Mouse (Mus musculus): ENCODE measurements around the gene A730049H05Rik. TPM values are rescaled to one million over a fixed set of nuclear protein-coding genes. Genes with fewer than 3 reads are reported as not detected.

A730049H05Rik gene
- total RNA-seq (2021): not detected
- long read RNA-seq, experiment 1, partial matches to known transcripts: 0 of 1 reads
- long read RNA-seq, experiment 1, other reads (novel, unspliced or antisense): 1 of 1 reads
- long read RNA-seq, experiment 2: 0 reads

DNA sequence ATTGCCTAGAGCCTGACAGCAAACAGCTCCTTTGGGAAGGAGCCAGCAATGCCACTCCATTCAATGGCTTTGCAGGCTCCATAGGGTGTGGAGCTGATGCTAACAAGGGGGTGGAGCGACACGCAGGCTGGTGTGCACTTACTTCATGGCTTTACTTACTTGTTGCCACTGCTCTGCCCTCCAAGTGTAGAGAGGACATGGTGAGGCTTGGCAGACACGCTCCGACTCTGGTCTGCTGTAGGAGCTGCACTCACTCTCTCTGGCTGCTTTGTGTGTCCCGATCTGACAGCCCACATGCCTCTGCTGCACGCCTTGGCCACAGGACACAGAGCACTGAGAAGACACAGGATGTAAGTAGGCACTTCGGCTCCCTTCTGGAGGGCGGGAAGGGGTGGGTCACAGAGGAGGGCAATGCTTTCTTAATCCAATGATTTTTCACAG lies at the start of gene A730049H05Rik:
Gene A730049H05Rik, plus strand, starts transcription at position 168 of the 441 bp plus-strand sequence.
- DNase-seq: no peak
- intact Hi-C loops (cut with DNase I; ENCODE audit: low total_unique reads): no loop called here

DNA sequence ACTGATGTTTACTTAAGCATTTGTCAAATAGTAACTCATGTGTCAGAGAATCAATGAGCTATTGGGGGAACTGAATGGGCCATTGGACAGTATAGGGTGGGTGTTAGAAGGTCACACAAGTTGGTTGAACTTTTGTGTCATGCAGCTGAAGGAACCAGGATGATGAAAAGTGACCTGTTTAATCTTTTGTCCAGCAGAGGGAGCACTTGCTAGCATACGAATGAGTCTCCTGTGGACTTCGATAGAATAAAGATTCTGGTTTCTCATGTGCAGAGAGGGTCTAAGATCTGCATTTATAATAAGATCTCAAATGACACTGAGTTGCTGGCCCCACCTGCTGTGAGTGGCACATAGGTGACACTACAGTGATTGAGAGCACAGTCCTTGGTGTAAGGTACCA lies 39.9 kb upstream of the A730049H05Rik start:
- no peak for DNase-seq
- intact Hi-C loops (cut with DNase I; ENCODE audit: low total_unique reads): no loop called here

DNA sequence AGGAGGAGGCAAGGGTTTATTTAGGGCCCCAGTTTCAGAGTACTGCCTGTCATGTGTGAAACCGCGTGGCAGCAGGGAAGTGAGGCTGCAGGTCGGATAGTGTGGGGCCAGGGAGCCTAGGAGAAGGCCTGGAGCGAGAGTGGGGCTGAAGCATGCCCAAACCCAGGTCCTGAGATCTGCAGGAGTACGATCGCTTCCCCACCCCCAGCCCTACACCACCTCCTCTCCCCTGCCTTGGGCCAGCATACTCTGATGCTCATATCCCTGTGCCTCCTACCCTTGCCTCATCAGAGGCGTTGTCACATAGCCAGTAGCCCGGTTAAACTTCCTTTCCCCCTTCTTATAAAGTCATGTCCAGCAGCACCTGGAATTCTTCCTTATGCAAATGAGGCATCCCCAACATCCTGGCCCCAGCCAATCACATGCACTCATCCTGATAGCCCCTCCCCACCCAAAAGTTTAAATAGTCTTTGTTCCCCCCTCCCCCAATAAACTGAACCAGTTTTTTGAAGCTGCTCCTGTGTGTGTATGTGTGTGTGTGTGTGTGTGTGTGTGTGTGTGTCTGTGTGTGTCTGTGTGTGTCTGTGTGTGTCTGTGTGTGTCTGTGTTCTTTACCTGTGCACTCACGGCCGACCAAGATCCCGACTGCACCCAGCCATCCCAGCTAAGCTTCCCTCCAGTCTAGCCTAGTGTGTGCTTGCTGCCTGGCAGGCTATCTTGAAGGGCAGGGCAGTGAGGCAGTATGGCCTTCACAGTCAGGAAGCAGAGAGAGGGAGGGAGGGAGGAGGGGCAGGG lies 36.9 kb upstream of the A730049H05Rik start:
- no peak for DNase-seq
- intact Hi-C loops (cut with DNase I; ENCODE audit: low total_unique reads): no loop called here

DNA sequence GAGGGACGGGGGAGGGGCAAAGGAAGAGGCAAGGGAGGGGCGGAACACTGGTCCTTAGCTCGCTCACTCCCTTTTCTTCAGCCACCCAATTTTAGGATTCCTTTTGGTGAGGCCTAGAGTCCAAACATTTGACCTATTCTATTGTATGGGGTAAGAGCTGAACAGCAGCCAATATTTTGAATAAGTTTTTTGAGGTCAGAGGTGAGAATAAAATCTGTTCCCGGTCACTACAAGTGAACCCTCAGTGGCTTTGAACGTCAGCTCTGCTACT lies 36.4 kb upstream of the A730049H05Rik start:
- intact Hi-C loops (cut with DNase I; ENCODE audit: low total_unique reads): loop anchor here (10.0 kb wide), 2 partner anchors 765 to 945 kb away; no protein-coding TSS in a partner anchor
- no peak for DNase-seq

DNA sequence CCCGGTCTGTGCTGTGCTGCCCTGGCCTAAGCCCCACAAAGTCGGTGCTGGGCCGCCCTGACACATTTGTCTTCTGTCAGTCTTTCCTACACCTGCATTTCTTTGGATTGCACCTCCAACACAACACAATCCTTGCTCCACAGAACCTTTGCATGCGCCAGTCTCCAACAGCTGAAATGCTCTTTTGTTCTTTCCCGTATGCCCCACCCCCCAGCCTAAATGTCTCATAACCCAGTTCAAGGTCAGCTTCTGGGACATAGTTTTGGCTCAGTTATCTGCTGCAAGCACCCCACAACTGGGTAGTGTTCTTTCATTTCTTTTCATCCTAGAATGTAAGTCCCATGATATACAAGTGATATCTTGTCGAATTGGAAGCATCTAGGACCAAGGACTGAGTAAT lies 34.8 kb upstream of the A730049H05Rik start:
- intact Hi-C loops (cut with DNase I; ENCODE audit: low total_unique reads): loop anchor here (10.0 kb wide), 2 partner anchors 763 to 943 kb away; no protein-coding TSS in a partner anchor
- DNase-seq: no peak

DNA sequence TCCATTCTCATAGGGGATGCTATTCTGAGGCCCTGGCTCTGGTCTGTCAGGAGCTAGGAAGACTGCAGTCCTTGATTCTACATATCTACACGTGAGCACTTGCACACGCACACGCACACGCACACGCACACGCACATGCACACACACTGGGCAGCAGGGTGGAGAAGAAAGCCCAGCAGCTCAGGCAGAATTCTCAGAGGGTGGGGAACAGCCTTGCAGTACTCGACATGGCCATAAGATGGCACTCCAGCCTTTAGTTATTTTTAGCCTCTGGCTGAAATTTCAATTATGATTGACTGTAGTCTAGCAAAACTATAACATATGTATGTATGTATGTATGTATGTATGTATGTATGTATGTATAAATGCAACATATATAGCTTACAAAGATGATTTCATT lies 31.5 kb upstream of the A730049H05Rik start:
- peak; percentile 29 for DNase-seq
- intact Hi-C loops (cut with DNase I; ENCODE audit: low total_unique reads): loop anchor here (5.0 to 10.0 kb wide), 3 partner anchors 658 to 940 kb away; no protein-coding TSS in a partner anchor

DNA sequence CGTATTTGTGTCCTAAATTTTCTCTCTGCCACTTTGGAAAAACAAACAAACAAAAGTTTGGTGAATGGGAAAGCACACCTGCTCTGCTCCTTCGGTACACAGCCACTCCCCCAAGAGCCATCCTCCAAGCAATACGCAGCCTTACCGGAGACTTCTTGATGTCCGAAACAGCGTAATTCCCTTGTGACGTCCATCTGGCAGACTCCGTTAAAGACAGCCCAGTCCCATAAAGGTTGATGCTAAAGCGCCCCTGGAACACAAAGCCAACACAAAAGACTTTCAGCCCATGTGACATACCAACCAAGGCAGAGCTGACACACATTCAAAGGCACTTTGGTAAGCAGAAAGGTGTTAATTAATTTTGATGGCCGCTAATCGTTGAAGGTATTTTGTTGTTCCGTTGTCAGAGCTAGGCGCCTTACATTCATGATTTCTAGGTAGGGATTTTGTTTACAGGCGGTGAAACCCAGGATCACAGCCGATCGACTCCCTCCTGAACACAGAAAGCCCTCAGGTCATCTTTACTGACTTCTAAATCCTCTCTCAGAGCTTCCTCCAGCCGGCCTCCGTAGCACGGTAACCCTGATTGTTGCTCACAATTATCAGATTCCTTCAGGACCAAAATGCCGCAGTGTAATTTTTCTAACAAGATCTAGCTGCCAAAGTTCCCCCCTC lies 29.4 kb upstream of the A730049H05Rik start:
- intact Hi-C loops (cut with DNase I; ENCODE audit: low total_unique reads): loop anchor here (5.0 to 10.0 kb wide), 3 partner anchors 655 to 938 kb away; no protein-coding TSS in a partner anchor
- no peak for DNase-seq

DNA sequence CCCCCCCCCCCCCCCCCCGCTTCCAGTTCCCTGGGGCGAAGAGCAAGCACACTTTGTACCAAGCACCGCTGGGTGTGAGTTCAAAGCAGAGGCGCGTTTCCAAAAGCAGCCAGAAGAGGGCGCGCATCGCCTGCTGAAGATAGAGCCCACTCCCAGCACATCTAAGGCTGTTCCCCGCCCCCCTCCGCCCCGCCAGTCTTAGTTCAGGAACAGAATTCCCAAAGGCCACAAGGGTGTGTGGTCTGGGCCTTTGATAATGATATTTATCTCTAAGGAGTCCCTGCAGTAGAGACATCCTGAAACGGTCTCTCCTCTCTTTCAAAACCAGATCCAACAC lies 28.9 kb upstream of the A730049H05Rik start:
- intact Hi-C loops (cut with DNase I; ENCODE audit: low total_unique reads): loop anchor here (5.0 to 10.0 kb wide), 3 partner anchors 655 to 937 kb away; no protein-coding TSS in a partner anchor

DNA sequence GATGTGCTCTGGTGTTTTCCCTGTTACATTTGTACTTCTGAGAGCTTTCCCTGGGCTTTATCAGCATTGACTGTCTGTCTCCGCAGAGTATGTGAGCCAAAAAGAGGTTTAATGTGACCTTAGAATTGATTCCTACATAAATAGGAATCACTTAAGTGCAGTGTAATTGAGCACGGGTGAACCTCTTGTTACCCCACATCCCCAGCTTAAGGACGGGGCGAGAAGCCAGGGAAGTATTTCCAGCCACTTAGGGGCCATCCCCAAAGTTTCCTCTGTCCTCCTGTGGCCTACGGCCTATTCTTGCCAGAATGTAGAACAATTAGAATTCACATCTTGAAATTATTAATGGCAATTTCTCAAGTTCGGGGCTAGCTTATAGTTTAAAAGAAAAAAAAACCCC lies 22.5 kb upstream of the A730049H05Rik start:
- intact Hi-C loops (cut with DNase I; ENCODE audit: low total_unique reads): loop anchor here (10.0 kb wide), 1 partner anchor 131 kb away; no protein-coding TSS in a partner anchor
- peak; percentile 44 for DNase-seq

More for the DNA sequence above, 28.9 kb upstream of the A730049H05Rik start:
- DNase-seq: peak; percentile 90

DNA sequence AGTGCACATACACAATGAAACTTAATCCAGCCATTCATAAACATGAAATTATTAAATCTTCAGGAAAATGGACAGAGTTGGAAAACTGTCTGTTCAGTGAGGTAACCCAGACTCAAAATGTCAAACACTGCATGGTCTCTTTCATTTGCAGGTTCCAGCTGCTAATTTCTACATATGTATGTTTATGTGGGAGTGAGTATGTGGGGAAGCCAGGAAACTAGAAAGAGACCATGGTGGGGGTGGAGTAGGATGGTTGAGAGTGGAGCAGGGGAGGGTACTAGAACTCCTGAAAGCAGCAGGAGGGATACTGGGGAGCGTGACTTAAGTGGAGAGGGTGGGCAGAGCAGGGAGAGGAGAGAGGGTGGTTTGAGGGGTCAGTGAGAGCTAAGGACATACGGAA lies 14.8 kb upstream of the A730049H05Rik start:
- no peak for DNase-seq
- intact Hi-C loops (cut with DNase I; ENCODE audit: low total_unique reads): no loop called here

DNA sequence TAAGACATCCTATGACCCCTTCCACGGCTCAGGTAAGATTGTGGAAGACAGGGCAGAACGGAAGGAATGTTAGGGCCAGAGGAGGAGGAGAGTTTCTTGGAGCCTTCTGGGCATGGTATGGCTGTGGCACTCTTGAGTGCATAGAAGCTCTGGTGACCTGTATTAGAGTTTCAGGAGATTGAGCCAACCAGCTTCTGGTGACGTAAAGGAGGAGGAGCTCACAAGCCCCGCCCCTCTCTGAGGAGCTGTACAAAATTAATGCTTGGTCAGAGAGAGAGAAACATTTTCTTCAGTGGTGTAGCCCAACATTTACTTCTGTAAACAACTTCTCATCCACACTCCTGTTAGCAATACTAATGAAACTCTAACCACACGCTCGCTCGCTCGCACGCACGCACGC lies 13.9 kb upstream of the A730049H05Rik start:
- no peak for DNase-seq
- intact Hi-C loops (cut with DNase I; ENCODE audit: low total_unique reads): no loop called here

DNA sequence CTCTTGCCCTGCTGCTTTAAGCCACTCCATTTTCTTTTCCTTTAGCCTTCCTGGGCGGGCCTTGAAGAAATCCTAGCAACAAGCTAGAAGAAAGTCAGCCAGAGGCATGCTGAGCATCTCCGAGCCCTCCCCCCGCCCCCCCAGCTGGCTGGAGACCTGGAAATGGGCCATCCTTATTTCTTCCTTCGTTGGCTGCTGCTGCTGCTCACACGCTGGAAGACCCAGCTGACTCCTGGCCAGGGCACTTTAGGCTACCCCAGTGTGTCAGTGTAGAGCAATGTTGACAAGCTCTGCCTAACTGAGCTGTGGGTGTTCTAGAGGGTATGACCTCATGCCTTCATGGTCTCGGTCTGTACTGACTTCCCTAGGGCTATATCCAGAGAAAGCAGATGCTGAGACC lies 13.1 kb upstream of the A730049H05Rik start:
- intact Hi-C loops (cut with DNase I; ENCODE audit: low total_unique reads): no loop called here
- peak; percentile 62 for DNase-seq

DNA sequence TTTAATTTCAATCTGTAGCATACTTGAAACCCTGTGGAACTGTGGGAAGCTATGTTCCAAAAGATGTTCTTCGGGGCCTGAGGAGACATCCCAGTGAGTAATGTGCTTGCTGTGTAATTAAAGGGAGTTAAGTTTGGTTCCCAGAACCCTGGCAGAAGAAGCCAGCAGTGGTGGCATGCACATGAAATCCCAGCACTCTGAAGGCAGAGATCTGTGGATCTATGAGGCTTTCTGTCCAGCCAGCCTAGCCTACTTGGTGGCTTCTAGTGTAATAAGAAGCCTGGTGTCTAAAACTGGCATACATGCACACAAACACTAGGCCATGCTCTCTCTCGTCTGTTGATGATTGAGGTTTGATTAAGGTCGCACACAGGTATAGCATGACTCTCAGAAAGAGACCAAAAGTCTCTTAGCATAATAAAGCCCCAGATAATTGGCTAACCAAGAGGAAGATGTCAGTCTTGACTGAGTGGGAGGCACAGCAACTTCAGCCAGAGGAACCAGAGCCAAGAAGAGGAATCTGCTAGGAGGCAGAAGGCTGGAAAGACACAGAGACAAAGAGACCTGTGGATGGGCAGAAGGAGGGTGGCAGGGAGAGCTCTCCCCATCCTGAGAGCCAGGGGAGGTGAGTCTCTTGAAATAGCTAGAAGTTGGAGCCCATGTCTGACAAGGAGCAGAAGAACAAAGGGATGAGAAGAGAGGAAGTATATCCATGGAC lies 11.9 kb upstream of the A730049H05Rik start:
- no peak for DNase-seq
- intact Hi-C loops (cut with DNase I; ENCODE audit: low total_unique reads): no loop called here

DNA sequence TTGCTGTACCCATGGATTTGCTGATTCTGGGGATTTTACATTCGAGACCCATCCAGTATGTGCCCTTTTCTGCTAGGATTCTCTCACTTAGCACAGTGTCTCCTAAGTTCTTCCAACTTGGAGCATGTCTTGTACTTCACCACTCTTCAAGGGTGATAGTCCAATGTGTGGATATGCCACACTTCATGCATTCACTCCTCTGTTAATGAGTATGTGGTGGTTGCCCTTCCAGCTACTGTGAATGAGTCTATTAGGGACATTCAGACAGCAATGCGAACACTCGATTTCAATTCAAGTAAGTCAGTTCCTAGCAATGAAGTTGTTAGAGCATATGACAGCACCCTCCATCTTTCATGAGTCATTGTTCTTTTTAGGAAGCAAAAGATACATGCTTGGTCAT lies 6.5 kb upstream of the A730049H05Rik start:
- intact Hi-C loops (cut with DNase I; ENCODE audit: low total_unique reads): no loop called here
- DNase-seq: no peak

DNA sequence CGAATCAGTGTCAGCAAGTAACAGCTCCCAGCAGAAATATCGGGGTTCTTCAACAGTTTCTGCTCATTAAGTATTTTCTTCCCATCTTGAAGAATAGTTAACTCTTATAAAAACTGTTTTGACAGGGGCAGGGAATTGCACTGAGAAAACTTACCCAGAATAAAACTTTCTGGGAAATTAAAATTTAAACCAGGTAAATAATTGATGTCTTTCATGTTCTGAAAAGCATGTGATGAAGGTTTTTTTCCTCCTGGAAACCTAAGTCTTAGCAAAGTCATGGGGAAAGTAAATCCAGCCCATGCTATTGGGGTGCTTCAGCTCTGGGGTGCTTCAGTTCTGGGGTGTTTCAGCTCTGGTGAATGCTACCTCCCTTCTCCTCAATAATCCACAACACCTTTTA lies 5.7 kb upstream of the A730049H05Rik start:
- no peak for DNase-seq
- intact Hi-C loops (cut with DNase I; ENCODE audit: low total_unique reads): no loop called here

DNA sequence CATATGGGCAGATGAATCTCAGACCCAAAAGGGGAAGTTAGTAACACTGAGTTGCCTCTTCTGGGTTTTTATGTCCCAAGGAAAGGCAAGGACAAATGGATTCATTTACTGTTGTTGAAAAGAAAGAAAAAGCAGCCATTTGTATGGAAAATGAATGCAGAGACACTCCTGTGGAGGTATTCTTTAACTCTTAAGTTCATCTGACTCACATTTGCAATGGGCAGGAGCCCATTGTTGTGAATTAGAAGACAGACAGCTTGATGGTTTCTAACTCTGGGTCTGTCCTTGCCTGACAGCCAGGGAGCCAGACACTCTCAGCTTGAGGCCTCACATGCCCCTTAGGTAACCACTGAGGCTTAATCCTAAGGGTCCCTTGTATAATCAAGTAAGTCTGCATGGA lies 4.7 kb upstream of the A730049H05Rik start:
- no peak for DNase-seq
- intact Hi-C loops (cut with DNase I; ENCODE audit: low total_unique reads): no loop called here

DNA sequence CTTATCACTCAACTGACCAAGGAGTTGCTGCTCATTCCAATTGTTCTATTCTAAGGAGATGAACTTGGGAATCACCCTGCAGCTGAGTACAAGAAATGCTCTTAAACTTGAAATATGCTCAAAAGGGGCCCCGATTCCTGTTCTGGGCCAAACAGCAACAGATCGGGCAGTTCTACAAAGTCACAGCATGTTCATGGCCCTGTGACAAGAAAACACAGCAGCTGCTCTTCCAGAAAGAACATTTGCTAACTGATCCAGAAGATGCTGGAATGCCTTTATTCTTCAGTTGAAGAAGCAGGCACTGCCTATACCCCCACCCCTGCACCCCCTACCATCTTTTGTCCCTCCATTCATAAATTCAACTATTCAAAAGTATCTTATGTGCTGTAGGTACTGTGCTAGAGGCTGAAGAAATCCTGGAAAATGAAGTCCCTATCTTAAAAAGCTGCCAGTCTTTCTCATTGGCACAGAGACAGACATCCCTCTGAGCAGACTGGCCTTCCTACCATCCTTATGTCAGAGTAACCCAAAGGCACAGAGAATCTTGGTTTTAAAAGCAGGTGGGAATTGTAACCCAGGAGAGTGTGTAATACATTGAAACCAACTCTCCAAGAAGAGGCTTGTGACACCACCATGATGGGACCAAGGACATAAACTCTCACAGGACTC lies 3.4 kb upstream of the A730049H05Rik start:
- intact Hi-C loops (cut with DNase I; ENCODE audit: low total_unique reads): no loop called here
- DNase-seq: no peak

DNA sequence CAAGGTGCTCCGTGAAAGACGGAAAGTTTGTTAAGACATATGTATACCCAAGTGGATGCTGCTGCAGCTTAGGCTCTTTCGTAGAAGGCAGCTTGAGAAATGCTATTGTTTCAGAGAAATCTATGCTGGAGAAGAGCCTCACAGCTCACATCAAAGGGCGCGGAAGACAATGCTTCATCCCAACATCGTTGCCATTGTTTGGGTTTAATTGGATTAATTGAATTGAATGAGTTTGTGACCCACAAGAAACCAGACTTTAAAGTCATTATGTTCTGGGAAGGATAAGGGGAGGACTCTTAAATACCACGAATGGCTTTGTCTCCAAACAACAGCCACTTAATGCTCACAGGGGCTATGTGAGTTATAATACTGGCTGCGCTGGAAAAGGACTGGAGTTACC lies 1.4 kb downstream of the A730049H05Rik start:
- intact Hi-C loops (cut with DNase I; ENCODE audit: low total_unique reads): no loop called here
- DNase-seq: no peak

DNA sequence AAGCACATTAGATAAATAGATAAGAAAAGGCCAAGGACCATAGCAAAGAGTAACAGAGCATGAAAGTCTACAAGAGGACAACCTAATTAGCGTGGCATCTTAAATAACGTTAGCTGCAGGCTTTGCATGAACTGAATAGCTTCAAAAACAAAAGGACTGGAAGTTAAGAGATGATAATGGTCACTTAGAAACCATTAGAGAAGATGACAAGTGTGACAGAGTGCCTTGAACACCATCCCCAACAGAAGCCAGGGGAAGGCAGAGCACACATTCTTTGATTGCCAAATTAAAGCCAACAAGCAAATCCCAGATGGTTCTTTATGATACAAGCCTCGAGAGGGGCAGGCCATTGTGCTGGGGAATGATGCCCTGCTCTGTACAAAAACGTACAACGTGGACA lies 5.3 kb downstream of the A730049H05Rik start:
- intact Hi-C loops (cut with DNase I; ENCODE audit: low total_unique reads): no loop called here
- DNase-seq: no peak

DNA sequence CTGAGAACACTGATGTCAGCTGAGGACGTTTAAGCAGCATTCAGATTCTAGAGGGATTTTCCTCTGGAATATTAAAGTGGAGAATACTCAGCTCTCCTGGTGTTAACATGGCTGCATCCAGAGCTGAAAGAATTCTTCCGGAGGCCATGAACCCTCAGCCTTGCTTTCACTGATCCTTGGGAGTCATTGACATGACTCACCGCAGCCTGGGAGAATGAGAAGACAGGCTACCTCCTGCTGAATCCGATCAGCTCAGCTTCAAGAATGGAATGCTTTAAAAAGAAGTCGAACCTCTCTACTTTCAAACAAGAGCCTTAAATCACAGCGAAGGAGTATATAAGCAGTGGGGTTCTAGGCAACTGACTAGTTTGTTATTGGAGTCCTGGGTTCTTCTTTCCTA lies 5.7 kb downstream of the A730049H05Rik start:
- DNase-seq: no peak
- intact Hi-C loops (cut with DNase I; ENCODE audit: low total_unique reads): no loop called here

Measured in gastrocnemius, postnatal 14 days (tissue).